1 mouse cellular context compared by ENCODE assay signal in the genomic region with DNA sequence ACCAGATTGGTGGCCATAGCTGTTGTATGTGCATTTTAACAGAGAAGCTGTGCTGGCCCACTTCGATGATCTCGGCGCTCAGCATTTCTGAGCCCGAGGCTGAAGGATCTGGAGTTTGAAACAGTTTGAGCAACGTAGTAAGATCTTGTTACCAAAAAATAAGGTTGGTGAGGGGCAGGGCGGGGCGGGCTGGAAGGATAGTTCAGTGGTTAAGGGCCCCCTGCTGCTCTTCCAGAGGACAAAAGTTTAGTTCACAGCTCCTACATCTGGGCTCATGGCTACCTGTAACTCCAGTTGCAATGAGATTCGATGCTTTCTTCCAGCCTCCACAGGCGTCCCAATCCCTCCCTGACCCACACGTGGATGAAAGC.
TF ChIP-seq lines count a peak whose summit lies in the region.

No protein-coding gene starts in this region.

TF ChIP-seq in MEL, 35 proteins besides CTCF, POLR2A, EP300 and RAD21 (continued from another document):
- TF ChIP-seq MXI1 (IDR thresholded peaks at IDR 0.05; ENCODE audit: low read depth, low read length) (0 out of 2 replicates have a peak, but pooled peaks have one; percentile 7), CHD1 (IDR thresholded peaks at IDR 0.05; ENCODE audit: low read depth, low read length) (peak; percentile 93; the same call in 1 of the 2 replicates), BHLHE40 (IDR thresholded peaks at IDR 0.05; ENCODE audit: borderline replicate concordance, low read depth, low read length) (no peak), SMC3 (IDR thresholded peaks at IDR 0.05; ENCODE audit: low read depth, low read length) (no peak), NELFE (IDR thresholded peaks at IDR 0.05; ENCODE audit: low read depth, low read length) (no peak), E2F4 (IDR thresholded peaks at IDR 0.05; ENCODE audit: borderline replicate concordance, low read depth, low read length) (no peak), GATA1 (IDR thresholded peaks at IDR 0.05; ENCODE audit: low read depth, low read length) (no peak), ELF1 (IDR thresholded peaks at IDR 0.05; ENCODE audit: low read depth, low read length) (no peak), CHD2 (IDR thresholded peaks at IDR 0.05; ENCODE audit: low read length) (no peak)
